Mouse (Mus musculus) liver, embryonic 14.5 days (tissue): ENCODE data around the gene Rnf141. TPM values are rescaled to one million over a fixed set of nuclear protein-coding genes. Genes with fewer than 3 reads are reported as not detected.

Experiments used
- ATAC-seq: fragments of 200-750 bp; cut with Nextera tagmentation; 2 replicates; pipeline ENCODE4 v1.8.0; 2017; ENCODE audit warnings: moderate number of reproducible peaks, mild to moderate bottlenecking, moderate library complexity; ENCODE audit not compliant: insufficient read depth
- DNase-seq, 3 experiments: peaks; one replicate each; pipeline ENCODE4 v3.0.0-alpha.2; 2012 to 2013; ENCODE audit warnings: low read depth in 3 of 3, low spot score in 3 of 3
- H3K27ac ChIP-seq: fragments of 300-500 bp; sonication (generic); 2 replicates; pipeline ENCODE4 v1.5.1; 2014; ENCODE audit warnings: moderate library complexity, mild to moderate bottlenecking, control low read depth, inconsistent platforms
- H3K27me3 ChIP-seq: fragments of 300-500 bp; sonication (generic); 2 replicates; pipeline ENCODE4 v1.6.1; 2014; ENCODE audit warnings: mild to moderate bottlenecking, low read length, moderate library complexity; ENCODE audit not compliant: control insufficient read depth, insufficient read depth
- H3K36me3 ChIP-seq: fragments of 300-500 bp; sonication (generic); replicated peaks from 2 replicates; pipeline ENCODE4 v1.6.1; 2014; ENCODE audit warnings: low read depth; ENCODE audit not compliant: control insufficient read depth, insufficient read depth
- H3K4me1 ChIP-seq, 2 experiments: fragments of 200-500 bp in 1 of 2; fragments of 300-500 bp in 1 of 2; sonication (generic) in 1 of 2; replicated peaks; 2 replicates each; pipeline ENCODE4 v1.6.1; 2012 to 2014; ENCODE audit warnings: antibody characterized with exemption in 1 of 2, inconsistent platforms in 1 of 2, low read length in 1 of 2; ENCODE audit not compliant: control insufficient read depth in 2 of 2, insufficient read depth in 2 of 2
- H3K4me2 ChIP-seq: fragments of 300-500 bp; sonication (generic); 2 replicates; pipeline ENCODE4 v1.6.1; 2014; ENCODE audit warnings: low read depth, mild to moderate bottlenecking, control low read depth, moderate library complexity
- H3K4me3 ChIP-seq, 2 experiments: fragments of 200-500 bp in 1 of 2; fragments of 300-500 bp in 1 of 2; sonication (generic) in 1 of 2; 2 replicates each; pipeline ENCODE4 v1.5.1; 2012 to 2014; ENCODE audit warnings: low read depth in 2 of 2, low read length in 2 of 2, mild to moderate bottlenecking in 2 of 2, control low read depth in 1 of 2, inconsistent platforms in 1 of 2, moderate library complexity in 1 of 2; ENCODE audit not compliant: insufficient read depth in 1 of 2
- H3K9ac ChIP-seq: fragments of 300-500 bp; sonication (generic); replicated peaks from 2 replicates; pipeline ENCODE4 v1.6.1; 2014; ENCODE audit warnings: mild to moderate bottlenecking, control low read depth, moderate library complexity
- H3K9me3 ChIP-seq: fragments of 300-500 bp; sonication (generic); 2 replicates; pipeline ENCODE4 v1.6.1; 2016; ENCODE audit warnings: low read length, mixed read lengths; ENCODE audit not compliant: control insufficient read depth
- CTCF ChIP-seq: IDR thresholded peaks from 2 replicates; pipeline ENCODE4 v1.5.1; 2016; ENCODE audit warnings: antibody characterized with exemption, low read depth, control low read depth
- EP300 ChIP-seq: IDR thresholded peaks from 2 replicates; pipeline ENCODE4 v1.6.1; 2016; ENCODE audit warnings: antibody characterized with exemption, low read depth
- WGBS: fragments of 180-500 bp; shearing (Covaris S2); extraction: QIAGEN DNeasy Blood & Tissue Kit; methylation state at CpG from one replicate; pipeline ENCODE4 v1.1.7; 2014; ENCODE audit not compliant: insufficient replicate concordance; 5-methylcytosine and 5-hydroxymethylcytosine counted together
- polyA plus RNA-seq, 2 experiments: library from polyadenylated mRNA; depleted of rRNA in 1 of 2; stranded (reverse) in 1 of 2; unstranded in 1 of 2; fragments of >200 nt; fragmentation: Nextera tagmentation in 1 of 2; extraction: Ambion mirVana in 1 of 2; gene quantifications; 2 replicates each; pipeline versions ENCODE4 v1.2.1 to v1.2.3; 2012 to 2014

Gene Rnf141
- polyA plus RNA-seq, 2 experiments = 17.4 to 25.4 TPM

DNA sequence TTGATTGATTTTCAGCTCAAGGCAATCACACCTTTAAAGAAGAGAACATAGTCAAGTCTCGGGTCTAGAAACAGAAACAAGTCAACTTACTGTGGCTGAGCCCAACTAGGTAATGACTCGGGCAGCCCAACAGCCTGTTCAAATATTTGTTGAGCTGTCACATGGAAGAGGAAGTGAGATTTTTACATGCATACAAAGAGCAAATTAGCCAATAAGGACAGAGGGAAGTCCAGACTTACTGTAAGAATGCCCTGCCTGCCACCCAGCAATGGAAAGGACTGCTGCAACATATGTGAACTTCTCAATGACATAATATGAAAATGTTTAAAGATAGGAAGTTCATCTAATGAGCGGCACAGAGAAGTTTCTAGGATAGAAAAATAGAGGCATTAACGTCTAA, 3.9 kb downstream of the Rnf141 start:
- H3K4me1 ChIP-seq = peaks cover 3 to 11% of the 10 kb centered on the region in 2 experiments; a peak in 3 of 4 replicates
- no peaks in the 10 kb centered on the region for H3K9me3 ChIP-seq
- TF ChIP-seq CTCF = no peak
- TF ChIP-seq EP300 = no peak
- 47% methylated on average over 4 of the region's 4 CpGs for WGBS
- no peak overlapping the region for H3K4me3 ChIP-seq
- no peak overlapping the region; the same call in 1 of the 2 replicates for H3K27ac ChIP-seq
- peaks cover 16% of the 10 kb centered on the region; the same call in 1 of the 2 replicates for H3K36me3 ChIP-seq
- ATAC-seq = no peak
- H3K9ac ChIP-seq = no peak overlapping the region
- H3K4me2 ChIP-seq = peak overlapping the region; percentile 38
- no peak for DNase-seq
- no peaks in the 10 kb centered on the region for H3K27me3 ChIP-seq

DNA sequence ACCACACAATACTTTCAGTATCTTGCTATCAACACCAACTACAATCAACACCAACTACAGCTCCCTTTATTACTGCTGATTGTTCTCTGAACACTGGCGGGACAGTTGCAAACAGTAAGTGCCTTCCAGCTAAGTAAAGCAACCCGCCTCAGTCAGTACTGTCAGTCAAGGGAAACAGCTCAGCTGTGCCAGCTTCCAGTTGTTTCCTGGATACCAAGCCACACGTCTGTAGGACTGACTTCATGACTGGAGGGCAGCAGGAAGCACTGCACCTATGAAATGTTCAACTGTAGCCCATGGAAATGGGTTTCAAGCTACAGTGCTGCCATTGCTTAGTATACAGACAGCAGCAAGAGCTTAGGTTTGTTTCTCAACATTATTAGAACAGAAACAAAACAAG, 9.7 kb downstream of the Rnf141 start:
- DNase-seq (no peak), ATAC-seq (no peak)
- Histone ChIP-seq H3K9me3 (no peaks in the 10 kb centered on the region), H3K27ac (no peak overlapping the region), H3K4me3 (no peak overlapping the region), H3K27me3 (no peaks in the 10 kb centered on the region), H3K36me3 (peaks cover 32% of the 10 kb centered on the region), H3K4me2 (no peak overlapping the region), H3K4me1 (peaks cover under 1 to 8% of the 10 kb centered on the region in 2 experiments; a peak in 2 of 4 replicates), H3K9ac (no peak overlapping the region)
- 45% methylated on average over 3 of the region's 3 CpGs for WGBS
- TF ChIP-seq CTCF = no peak
- no peak for TF ChIP-seq EP300

DNA sequence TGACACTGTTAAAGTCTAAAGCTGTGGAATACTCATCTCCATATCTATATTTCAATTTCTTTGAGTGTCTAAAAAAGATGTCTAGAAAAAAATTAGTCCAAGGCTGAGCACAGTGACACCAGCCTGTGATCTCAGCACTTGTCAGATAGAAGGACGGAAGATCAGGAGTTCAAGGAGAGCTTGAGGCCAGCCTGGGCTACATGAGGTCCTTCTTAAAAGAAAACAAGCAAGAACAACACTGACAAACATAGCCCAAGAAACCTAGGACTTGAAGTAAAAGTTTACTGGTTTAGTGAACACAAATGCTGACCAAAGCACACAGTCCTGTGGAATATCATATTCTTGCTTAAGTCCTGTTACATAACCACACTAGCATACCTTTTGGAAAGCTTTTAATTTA, 10.2 kb downstream of the Rnf141 start:
- DNase-seq = no peak
- Histone ChIP-seq H3K9ac (no peak overlapping the region), H3K4me2 (no peak overlapping the region), H3K4me3 (no peak overlapping the region), H3K27me3 (no peaks in the 10 kb centered on the region), H3K4me1 (peaks cover 0 to 8% of the 10 kb centered on the region in 2 experiments; a peak in 2 of 4 replicates), H3K36me3 (peaks cover 34% of the 10 kb centered on the region), H3K27ac (no peak overlapping the region), H3K9me3 (no peaks in the 10 kb centered on the region)
- TF ChIP-seq EP300 = no peak
- no peak for TF ChIP-seq CTCF
- WGBS = 82% methylated on average over 1 of the region's 1 CpGs
- ATAC-seq = no peak

DNA sequence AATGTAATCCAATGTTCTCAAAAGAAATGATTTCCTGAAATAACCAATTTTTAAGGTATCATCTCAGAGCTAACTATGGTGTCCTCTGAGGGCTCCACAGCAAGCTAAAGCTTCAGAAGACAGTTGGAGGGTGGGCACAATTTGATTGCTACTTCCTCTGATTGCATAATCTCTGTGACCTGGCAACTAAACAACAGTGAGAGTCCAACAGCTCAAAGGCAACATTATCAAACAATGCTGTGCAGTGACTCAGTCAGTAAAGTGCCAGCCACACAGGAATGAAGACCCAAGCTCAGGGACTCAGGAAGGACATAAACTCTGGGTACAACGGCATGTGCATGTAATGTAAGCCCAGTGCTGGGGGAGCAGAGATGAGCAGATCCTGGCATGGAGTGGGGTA, 11.2 kb downstream of the Rnf141 start:
- H3K4me3 ChIP-seq = no peak overlapping the region
- H3K36me3 ChIP-seq = peaks cover 38% of the 10 kb centered on the region
- no peak for DNase-seq
- ATAC-seq = no peak
- H3K9me3 ChIP-seq = no peaks in the 10 kb centered on the region
- H3K4me1 ChIP-seq = peaks cover 0 to 8% of the 10 kb centered on the region in 2 experiments; a peak in 2 of 4 replicates
- TF ChIP-seq EP300 (no peak), CTCF (no peak)
- H3K27me3 ChIP-seq = no peaks in the 10 kb centered on the region
- H3K4me2 ChIP-seq = no peak overlapping the region
- H3K27ac ChIP-seq = no peak overlapping the region
- WGBS = 59% methylated on average over 1 of the region's 1 CpGs
- H3K9ac ChIP-seq = no peak overlapping the region

DNA sequence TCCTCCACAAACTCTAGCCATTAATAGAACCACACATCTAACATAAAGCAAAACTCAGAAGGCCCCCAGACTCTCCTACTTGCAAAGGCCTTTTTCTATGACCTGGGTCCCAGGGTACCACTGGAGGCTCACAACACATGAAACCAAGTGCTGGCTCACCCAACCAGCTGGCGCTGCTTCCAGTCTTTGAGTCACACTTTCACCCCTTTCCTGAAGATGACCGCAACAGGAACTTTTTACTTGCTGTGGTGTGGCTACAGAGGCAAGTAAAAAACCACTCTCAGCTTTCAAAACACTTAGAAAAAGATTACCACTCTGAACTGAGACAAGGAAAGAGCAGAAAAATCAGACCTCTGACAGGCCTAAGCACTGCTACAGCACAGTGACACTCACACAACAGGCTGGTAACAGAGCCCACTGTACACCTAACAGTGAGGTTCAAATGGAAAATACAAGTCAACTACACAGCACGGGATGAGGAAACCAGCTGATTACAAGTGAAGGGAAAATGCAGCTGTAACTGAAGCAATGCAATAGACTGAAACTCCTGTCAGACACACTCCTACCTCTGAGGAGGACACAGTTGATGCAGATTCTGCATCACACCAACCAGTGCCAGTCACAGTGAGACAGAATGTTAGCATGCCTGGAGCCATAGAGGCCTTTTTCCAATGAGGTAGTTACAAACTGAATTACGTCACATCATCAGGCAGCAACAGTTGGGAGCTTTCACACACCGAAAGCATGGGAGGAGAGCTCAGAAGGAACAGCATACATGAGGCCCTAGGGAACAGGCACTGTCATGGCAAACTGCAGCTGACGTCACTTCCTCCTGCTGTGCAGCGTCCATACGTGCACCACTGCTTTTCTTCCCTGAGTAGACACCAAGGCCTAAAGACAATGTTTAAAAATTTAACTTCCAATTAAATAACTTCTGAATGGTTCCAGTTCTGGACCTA, 20.0 kb downstream of the Rnf141 start:
- Histone ChIP-seq H3K27ac (no peak overlapping the region), H3K4me3 (no peak overlapping the region), H3K4me1 (peaks cover 8 to 25% of the 10 kb centered on the region in 2 experiments), H3K9ac (no peak overlapping the region), H3K9me3 (no peaks in the 10 kb centered on the region), H3K4me2 (no peak overlapping the region), H3K27me3 (no peaks in the 10 kb centered on the region), H3K36me3 (peaks cover 55% of the 10 kb centered on the region)
- ATAC-seq (no peak), DNase-seq (no peak)
- WGBS = 65% methylated on average over 8 of the region's 8 CpGs
- TF ChIP-seq EP300 (no peak), CTCF (no peak)
